Comparison of ENCODE assay signal across 26 mouse cellular contexts in the genomic region with DNA sequence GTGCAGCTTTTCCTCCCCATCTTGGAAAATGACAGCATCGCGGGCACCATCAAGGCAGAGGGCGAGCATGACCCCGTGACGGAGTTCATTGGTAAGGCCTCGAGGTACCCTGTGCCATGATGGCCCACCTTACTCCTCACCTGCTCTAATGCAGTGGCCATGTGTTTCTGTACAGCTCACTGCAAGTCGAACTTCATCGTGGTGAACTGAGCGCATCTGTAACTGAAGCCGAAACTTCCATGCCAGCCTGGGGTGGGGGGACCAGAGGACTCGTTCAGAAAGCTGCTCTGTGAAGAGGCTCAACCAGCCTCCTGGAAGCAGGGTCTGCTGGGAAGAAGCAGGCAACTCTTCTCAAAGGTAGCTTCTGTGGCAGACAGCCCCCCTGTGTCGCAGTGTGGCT. TPM values are rescaled to one million over a fixed set of nuclear protein-coding genes. Genes with fewer than 3 reads are reported as not detected.
A peak's percentile ranks its signal among the peaks of the same experiment; 100 is the strongest.
DNase-seq lines count a peak whose midpoint lies in the region; ATAC-seq and TF ChIP-seq lines count a peak whose summit lies in the region.
"Had no signal": no experiment of that assay in that cellular context is flagged by ENCODE, and none has a peak within 500 bp of the region (broad histone marks: within the 10 kb centered on the region; RNA-seq: fewer than 3 reads in every experiment).

No protein-coding gene starts in this region.

- ATAC-seq in liver, embryonic 14.5 days (ENCODE audit: insufficient read depth), result 0 out of 2 replicates have a peak, but pooled peaks have one; percentile 7
- no peak for ATAC-seq in liver, postnatal 0 days
- no peak for ATAC-seq in midbrain, embryonic 11.5 days (ENCODE audit: low FRiP score)
- no peak for ATAC-seq in midbrain, embryonic 15.5 days (replicated peaks)
- ATAC-seq: CD4-positive, CD25-positive, alpha-beta regulatory T cell, adult 4 months; forebrain, embryonic 13.5 days; forebrain, embryonic 16.5 days had no signal

- H3K27me3 ChIP-seq in heart, embryonic 10.5 days (ENCODE audit: insufficient read depth, poor library complexity, severe bottlenecking), result no peaks in the 10 kb centered on the region
- no peaks in the 10 kb centered on the region for H3K27me3 ChIP-seq in liver, embryonic 14.5 days (ENCODE audit: control insufficient read depth, insufficient read depth, low read length)
- H3K27me3 ChIP-seq in liver, postnatal 0 days (ENCODE audit: insufficient read depth, low read length), result no peaks in the 10 kb centered on the region
- H3K27me3 ChIP-seq in midbrain, embryonic 11.5 days (ENCODE audit: control insufficient read depth, insufficient read depth, low read length), result no peaks in the 10 kb centered on the region
- H3K27me3 ChIP-seq in midbrain, embryonic 15.5 days (replicated peaks), result no peaks in the 10 kb centered on the region
- H3K27me3 ChIP-seq: embryonic facial prominence, embryonic 12.5 days; embryonic facial prominence, embryonic 15.5 days; forebrain, embryonic 13.5 days; heart, embryonic 12.5 days; heart, embryonic 15.5 days; hindbrain, embryonic 12.5 days; hindbrain, embryonic 15.5 days had no signal

- H3K4me3 ChIP-seq in heart, embryonic 10.5 days, result no peak overlapping the region
- H3K4me3 ChIP-seq in liver, embryonic 14.5 days (ENCODE audit: insufficient read depth in 1 of 2, low read depth in 2 of 2, low read length in 2 of 2), result no peak overlapping the region
- no peak overlapping the region for H3K4me3 ChIP-seq in liver, postnatal 0 days (ENCODE audit: low read depth, low read length)
- H3K4me3 ChIP-seq in midbrain, embryonic 11.5 days (ENCODE audit: low read depth, low read length), result no peak overlapping the region
- H3K4me3 ChIP-seq in midbrain, embryonic 15.5 days, result no peak overlapping the region
- H3K4me3 ChIP-seq: embryonic facial prominence, embryonic 12.5 days; embryonic facial prominence, embryonic 15.5 days; forebrain, embryonic 13.5 days; heart, embryonic 12.5 days; heart, embryonic 15.5 days; hindbrain, embryonic 12.5 days; hindbrain, embryonic 15.5 days had no signal

- H3K27ac ChIP-seq in heart, embryonic 10.5 days, result no peak overlapping the region
- H3K27ac ChIP-seq in liver, embryonic 14.5 days, result no peak overlapping the region
- H3K27ac ChIP-seq in liver, postnatal 0 days (ENCODE audit: low read depth), result no peak overlapping the region
- H3K27ac ChIP-seq in midbrain, embryonic 11.5 days (ENCODE audit: low read depth, low read length), result no peak overlapping the region
- no peak overlapping the region for H3K27ac ChIP-seq in midbrain, embryonic 15.5 days
- H3K27ac ChIP-seq: embryonic facial prominence, embryonic 12.5 days; embryonic facial prominence, embryonic 15.5 days; forebrain, embryonic 13.5 days; heart, embryonic 15.5 days; hindbrain, embryonic 12.5 days; hindbrain, embryonic 15.5 days had no signal

- DNase-seq in heart, embryonic 10.5 days (ENCODE audit: low spot score), result peak; percentile 68
- DNase-seq in heart, postnatal 4 days, result no peak
- DNase-seq in liver, embryonic 14.5 days (ENCODE audit: low read depth in 3 of 3, low spot score in 3 of 3), result no peak
- DNase-seq in liver, postnatal 0 days, result no peak
- DNase-seq in midbrain, embryonic 11.5 days (ENCODE audit: low spot score, missing footprints), result peak; percentile 64
- DNase-seq: adrenal gland, adult 2 months; adrenal gland, postnatal 14 days; cerebellum, adult 11 months; cerebellum, adult 2 months; cerebellum, adult 9-11 months; cerebellum, postnatal 25 days; gastrocnemius, postnatal 10 days; heart, postnatal 14 days had no signal

- peaks cover 86% of the 10 kb centered on the region for H3K36me3 ChIP-seq in heart, embryonic 10.5 days
- peaks cover 66% of the 10 kb centered on the region for H3K36me3 ChIP-seq in liver, embryonic 14.5 days (replicated peaks; ENCODE audit: control insufficient read depth, insufficient read depth, low read depth)
- peaks cover 81% of the 10 kb centered on the region for H3K36me3 ChIP-seq in liver, postnatal 0 days (replicated peaks; ENCODE audit: insufficient read depth, low read length)
- H3K36me3 ChIP-seq in midbrain, embryonic 11.5 days (ENCODE audit: control insufficient read depth, insufficient read depth, low read length), result peaks cover 46% of the 10 kb centered on the region
- H3K36me3 ChIP-seq in midbrain, embryonic 15.5 days (replicated peaks), result peaks cover 23% of the 10 kb centered on the region; the same call in 1 of the 2 replicates

- no peak for TF ChIP-seq CTCF in liver, embryonic 14.5 days (IDR thresholded peaks at IDR 0.05; ENCODE audit: low read depth)
- TF ChIP-seq CTCF in liver, postnatal 0 days (IDR thresholded peaks at IDR 0.05; ENCODE audit: low read depth), result no peak

- no peak overlapping the region for H3K4me2 ChIP-seq in liver, embryonic 14.5 days (ENCODE audit: low read depth)
- H3K4me2 ChIP-seq in liver, postnatal 0 days (ENCODE audit: low read depth, low read length), result no peak overlapping the region
- no peak overlapping the region for H3K4me2 ChIP-seq in midbrain, embryonic 11.5 days
- no peak overlapping the region for H3K4me2 ChIP-seq in midbrain, embryonic 15.5 days
- H3K4me2 ChIP-seq: embryonic facial prominence, embryonic 12.5 days; embryonic facial prominence, embryonic 15.5 days; forebrain, embryonic 13.5 days; heart, embryonic 12.5 days; heart, embryonic 15.5 days; hindbrain, embryonic 12.5 days; hindbrain, embryonic 15.5 days had no signal

- no peak for TF ChIP-seq EP300 in liver, embryonic 14.5 days (IDR thresholded peaks at IDR 0.05; ENCODE audit: low read depth)
- TF ChIP-seq EP300 in liver, postnatal 0 days (IDR thresholded peaks at IDR 0.05; ENCODE audit: low read depth), result no peak

- H3K9me3 ChIP-seq in heart, embryonic 10.5 days, result no peaks in the 10 kb centered on the region
- H3K9me3 ChIP-seq in liver, embryonic 14.5 days (ENCODE audit: control insufficient read depth, low read length), result no peaks in the 10 kb centered on the region
- H3K9me3 ChIP-seq in liver, postnatal 0 days (ENCODE audit: low read length), result no peaks in the 10 kb centered on the region
- H3K9me3 ChIP-seq in midbrain, embryonic 11.5 days (ENCODE audit: control insufficient read depth, low read length), result no peaks in the 10 kb centered on the region
- H3K9me3 ChIP-seq in midbrain, embryonic 15.5 days, result no peaks in the 10 kb centered on the region
- H3K9me3 ChIP-seq: embryonic facial prominence, embryonic 12.5 days; embryonic facial prominence, embryonic 15.5 days; forebrain, embryonic 13.5 days; heart, embryonic 12.5 days; heart, embryonic 15.5 days; hindbrain, embryonic 12.5 days; hindbrain, embryonic 15.5 days had no signal

- 93% methylated on average over 12 of the region's 12 CpGs for WGBS in heart, embryonic 10.5 days
- 89% methylated on average over 12 of the region's 12 CpGs for WGBS in liver, embryonic 14.5 days (ENCODE audit: insufficient replicate concordance)
- WGBS in liver, postnatal 0 days (ENCODE audit: insufficient replicate concordance), result 90% methylated on average over 12 of the region's 12 CpGs
- 93% methylated on average over 12 of the region's 12 CpGs for WGBS in midbrain, embryonic 11.5 days
- 94% methylated on average over 12 of the region's 12 CpGs for WGBS in midbrain, embryonic 15.5 days

- H3K4me1 ChIP-seq in heart, embryonic 10.5 days, result no peaks in the 10 kb centered on the region
- H3K4me1 ChIP-seq in liver, embryonic 14.5 days (replicated peaks; ENCODE audit: control insufficient read depth in 2 of 2, insufficient read depth in 2 of 2, low read length in 1 of 2), result no peaks in the 10 kb centered on the region
- H3K4me1 ChIP-seq in liver, postnatal 0 days (ENCODE audit: insufficient read depth), result no peaks in the 10 kb centered on the region
- no peaks in the 10 kb centered on the region for H3K4me1 ChIP-seq in midbrain, embryonic 11.5 days (ENCODE audit: control insufficient read depth, insufficient read depth, low read length)
- 0 out of 2 replicates have a peak, but pooled peaks cover 3% of the 10 kb centered on the region for H3K4me1 ChIP-seq in midbrain, embryonic 15.5 days
- H3K4me1 ChIP-seq: embryonic facial prominence, embryonic 12.5 days; embryonic facial prominence, embryonic 15.5 days; heart, embryonic 12.5 days; heart, embryonic 15.5 days; hindbrain, embryonic 15.5 days had no signal

- no peak overlapping the region for H3K9ac ChIP-seq in liver, embryonic 14.5 days (replicated peaks)
- no peak overlapping the region for H3K9ac ChIP-seq in liver, postnatal 0 days (replicated peaks)
- H3K9ac ChIP-seq in midbrain, embryonic 11.5 days (ENCODE audit: low read length), result no peak overlapping the region
- no peak overlapping the region for H3K9ac ChIP-seq in midbrain, embryonic 15.5 days
- H3K9ac ChIP-seq: embryonic facial prominence, embryonic 12.5 days; embryonic facial prominence, embryonic 15.5 days; forebrain, embryonic 13.5 days; heart, embryonic 12.5 days; heart, embryonic 15.5 days; hindbrain, embryonic 12.5 days; hindbrain, embryonic 15.5 days had no signal

RNA-seq across cellular contexts. Expression of a gene that starts 11.3 kb away (rescaled TPM):
- 124 and 133 TPM in 2 replicates for polyA plus RNA-seq in heart, embryonic 10.5 days (2016; fragmentation: Nextera tagmentation; extraction: Ambion mirVana)
- total RNA-seq in heart, postnatal 4 days (2021), result 10 to 100 TPM; 50.5 to 56.3 TPM
- 54.1 and 58.2 TPM in 2 replicates for polyA plus RNA-seq in liver, embryonic 14.5 days (2012; rRNA removed)
- 62.1 and 70.0 TPM in 2 replicates for polyA plus RNA-seq in liver, embryonic 14.5 days (2014; fragmentation: Nextera tagmentation; extraction: Ambion mirVana)
- polyA plus RNA-seq in liver, postnatal 0 days (2015; fragmentation: Nextera tagmentation; extraction: Ambion mirVana), result 34.5 and 38.8 TPM in 2 replicates
- polyA plus RNA-seq in midbrain, embryonic 11.5 days (2014; fragmentation: Nextera tagmentation; extraction: Ambion mirVana), result 163 and 164 TPM in 2 replicates
- polyA plus RNA-seq in midbrain, embryonic 15.5 days (2015; fragmentation: Nextera tagmentation; extraction: Ambion mirVana), result 114 and 118 TPM in 2 replicates

RNA-seq across cellular contexts. Expression of a gene that starts 12.0 kb away (rescaled TPM):
- polyA plus RNA-seq in heart, embryonic 10.5 days (2016; fragmentation: Nextera tagmentation; extraction: Ambion mirVana), result 124 and 133 TPM in 2 replicates
- 10 to 100 TPM; 49.4 to 50.2 TPM for total RNA-seq in heart, postnatal 4 days (2021)
- 61.0 and 71.0 TPM in 2 replicates for polyA plus RNA-seq in liver, embryonic 14.5 days (2012; rRNA removed)
- 96.9 and 98.5 TPM in 2 replicates for polyA plus RNA-seq in liver, embryonic 14.5 days (2014; fragmentation: Nextera tagmentation; extraction: Ambion mirVana)
- 174 and 178 TPM in 2 replicates for polyA plus RNA-seq in liver, postnatal 0 days (2015; fragmentation: Nextera tagmentation; extraction: Ambion mirVana)
- 93.7 and 102 TPM in 2 replicates for polyA plus RNA-seq in midbrain, embryonic 11.5 days (2014; fragmentation: Nextera tagmentation; extraction: Ambion mirVana)
- polyA plus RNA-seq in midbrain, embryonic 15.5 days (2015; fragmentation: Nextera tagmentation; extraction: Ambion mirVana), result 63.8 and 79.7 TPM in 2 replicates

RNA-seq across cellular contexts. Expression of a gene that starts 23.6 kb away (rescaled TPM):
- 7.6 and 12.0 TPM in 2 replicates for polyA plus RNA-seq in heart, embryonic 10.5 days (2016; fragmentation: Nextera tagmentation; extraction: Ambion mirVana)
- total RNA-seq in heart, postnatal 4 days (2021), result 1 to 10 TPM; 1.3 to 1.7 TPM
- 24.3 and 25.5 TPM in 2 replicates for polyA plus RNA-seq in liver, embryonic 14.5 days (2012; rRNA removed)
- polyA plus RNA-seq in liver, embryonic 14.5 days (2014; fragmentation: Nextera tagmentation; extraction: Ambion mirVana), result 24.9 and 32.2 TPM in 2 replicates
- 21.4 and 26.4 TPM in 2 replicates for polyA plus RNA-seq in liver, postnatal 0 days (2015; fragmentation: Nextera tagmentation; extraction: Ambion mirVana)
- polyA plus RNA-seq in midbrain, embryonic 11.5 days (2014; fragmentation: Nextera tagmentation; extraction: Ambion mirVana), result 5.3 and 6.8 TPM in 2 replicates
- polyA plus RNA-seq in midbrain, embryonic 15.5 days (2015; fragmentation: Nextera tagmentation; extraction: Ambion mirVana), result 0.50 and 0.79 TPM in 2 replicates
- total RNA-seq: gastrocnemius, postnatal 36 days; hematopoietic stem cell, adult 5-6 weeks had no signal
- polyA plus RNA-seq: C2C12; CD4-positive, CD25-positive, alpha-beta regulatory T cell, adult 4 months had no signal

RNA-seq across cellular contexts. Expression of a gene that starts 37.0 kb away (rescaled TPM):
- polyA plus RNA-seq in heart, embryonic 10.5 days (2016; fragmentation: Nextera tagmentation; extraction: Ambion mirVana), result 675 and 791 TPM in 2 replicates
- 1,000 to 10,000 TPM in 1 of 2 experiments, 100 to 1,000 TPM in 1; 968 to 1,079 TPM for total RNA-seq in heart, postnatal 4 days (2021)
- polyA plus RNA-seq in liver, embryonic 14.5 days (2012; rRNA removed), result 145 and 238 TPM in 2 replicates
- 467 and 483 TPM in 2 replicates for polyA plus RNA-seq in liver, embryonic 14.5 days (2014; fragmentation: Nextera tagmentation; extraction: Ambion mirVana)
- polyA plus RNA-seq in liver, postnatal 0 days (2015; fragmentation: Nextera tagmentation; extraction: Ambion mirVana), result 528 and 545 TPM in 2 replicates
- 694 and 705 TPM in 2 replicates for polyA plus RNA-seq in midbrain, embryonic 11.5 days (2014; fragmentation: Nextera tagmentation; extraction: Ambion mirVana)
- polyA plus RNA-seq in midbrain, embryonic 15.5 days (2015; fragmentation: Nextera tagmentation; extraction: Ambion mirVana), result 656 and 712 TPM in 2 replicates

RNA-seq across cellular contexts. Expression of a gene that starts 46.0 kb away (rescaled TPM):
- 161 and 170 TPM in 2 replicates for polyA plus RNA-seq in heart, embryonic 10.5 days (2016; fragmentation: Nextera tagmentation; extraction: Ambion mirVana)
- total RNA-seq in heart, postnatal 4 days (2021), result 100 to 1,000 TPM in 1 of 2 experiments, 10 to 100 TPM in 1; 96.7 to 106 TPM
- 43.3 and 60.7 TPM in 2 replicates for polyA plus RNA-seq in liver, embryonic 14.5 days (2012; rRNA removed)
- 90.8 and 96.6 TPM in 2 replicates for polyA plus RNA-seq in liver, embryonic 14.5 days (2014; fragmentation: Nextera tagmentation; extraction: Ambion mirVana)
- polyA plus RNA-seq in liver, postnatal 0 days (2015; fragmentation: Nextera tagmentation; extraction: Ambion mirVana), result 68.6 and 72.3 TPM in 2 replicates
- polyA plus RNA-seq in midbrain, embryonic 11.5 days (2014; fragmentation: Nextera tagmentation; extraction: Ambion mirVana), result 129 and 130 TPM in 2 replicates
- polyA plus RNA-seq in midbrain, embryonic 15.5 days (2015; fragmentation: Nextera tagmentation; extraction: Ambion mirVana), result 108 and 113 TPM in 2 replicates

Comparison
In these comparisons a context has a peak if more than half of its experiments do, and no peak if none do; other contexts are left out.
1. DNase-seq: peak in heart, embryonic 10.5 days (single experiment) and midbrain, embryonic 11.5 days (single experiment); none in heart, postnatal 4 days (single experiment), liver, embryonic 14.5 days (0 of 3) and liver, postnatal 0 days (single experiment).